Mouse (Mus musculus) neural tube, embryonic 13.5 days (tissue): ENCODE data around the gene Ncoa7. TPM values are rescaled to one million over a fixed set of nuclear protein-coding genes. Genes with fewer than 3 reads are reported as not detected.

Experiments used
- ATAC-seq: fragments of 200-750 bp; cut with Nextera tagmentation; 2 replicates; pipeline ENCODE4 v1.8.0; 2017; ENCODE audit warnings: low read depth, mild to moderate bottlenecking, moderate TSS enrichment, moderate library complexity
- H3K27ac ChIP-seq: fragments of 300-500 bp; sonication (generic); replicated peaks from 2 replicates; pipeline ENCODE4 v1.5.1; 2015; ENCODE audit warnings: moderate library complexity, mild to moderate bottlenecking, inconsistent platforms
- H3K27me3 ChIP-seq: fragments of 300-500 bp; sonication (generic); 2 replicates; pipeline ENCODE4 v1.6.1; 2015; ENCODE audit warnings: mild to moderate bottlenecking, inconsistent platforms
- H3K36me3 ChIP-seq: fragments of 300-500 bp; sonication (generic); 2 replicates; pipeline ENCODE4 v1.6.1; 2015; ENCODE audit warnings: mild to moderate bottlenecking, inconsistent platforms
- H3K4me1 ChIP-seq: fragments of 300-500 bp; sonication (generic); replicated peaks from 2 replicates; pipeline ENCODE4 v1.6.1; 2015; ENCODE audit warnings: inconsistent platforms
- H3K4me2 ChIP-seq: fragments of 300-500 bp; sonication (generic); 2 replicates; pipeline ENCODE4 v1.6.1; 2015; ENCODE audit warnings: inconsistent platforms, mild to moderate bottlenecking, moderate library complexity
- H3K4me3 ChIP-seq: fragments of 300-500 bp; sonication (generic); 2 replicates; pipeline ENCODE4 v1.5.1; 2015; ENCODE audit warnings: mild to moderate bottlenecking, inconsistent platforms
- H3K9ac ChIP-seq: fragments of 300-500 bp; sonication (generic); 2 replicates; pipeline ENCODE4 v1.6.1; 2015; ENCODE audit warnings: moderate library complexity, mild to moderate bottlenecking, inconsistent platforms
- H3K9me3 ChIP-seq: fragments of 300-500 bp; sonication (generic); 2 replicates; pipeline ENCODE4 v1.6.1; 2016; ENCODE audit warnings: inconsistent platforms
- WGBS: fragments of 180-500 bp; shearing (Covaris S2); methylation state at CpG from one replicate; pipeline ENCODE4 v1.1.7; 2015; 5-methylcytosine and 5-hydroxymethylcytosine counted together
- polyA plus RNA-seq: library from polyadenylated mRNA; unstranded; fragments of >200 nt; fragmentation: Nextera tagmentation; extraction: Ambion mirVana; gene quantifications from 2 replicates; pipeline ENCODE4 v1.2.1, GENCODE M21; 2015

Ncoa7 gene
- polyA plus RNA-seq, 1 experiment from 2014 or later = 16.1 TPM

- no peaks in the 10 kb centered on the region for H3K9me3 ChIP-seq
- no peak overlapping the region for H3K4me2 ChIP-seq
- no peaks in the 10 kb centered on the region for H3K27me3 ChIP-seq
- WGBS = 88% methylated on average over 5 of the region's 5 CpGs
- ATAC-seq = no peak; the same call in 1 of the 2 replicates
- no peaks in the 10 kb centered on the region for H3K36me3 ChIP-seq
- H3K4me1 ChIP-seq = no peaks in the 10 kb centered on the region
- no peak overlapping the region for H3K9ac ChIP-seq
- H3K4me3 ChIP-seq = no peak overlapping the region
- no peak overlapping the region for H3K27ac ChIP-seq
Measured at GRCm38 (mm10) chr10:30729157-30730096, 73.7 kb downstream of the Ncoa7 start.

GRCm38 (mm10) chr10:30723014-30723413 lies 80.1 kb downstream of the Ncoa7 start:
- Histone ChIP-seq H3K4me3 (no peak overlapping the region), H3K36me3 (0 out of 2 replicates have a peak, but pooled peaks cover 3% of the 10 kb centered on the region), H3K27me3 (no peaks in the 10 kb centered on the region), H3K9me3 (no peaks in the 10 kb centered on the region), H3K4me2 (no peak overlapping the region), H3K9ac (no peak overlapping the region), H3K27ac (no peak overlapping the region), H3K4me1 (no peaks in the 10 kb centered on the region)
- 96% methylated on average over 1 of the region's 1 CpGs for WGBS
- ATAC-seq = no peak

- no peak; the same call in 1 of the 2 replicates for ATAC-seq
- Histone ChIP-seq H3K9ac (no peak overlapping the region), H3K4me3 (no peak overlapping the region), H3K27me3 (no peaks in the 10 kb centered on the region), H3K4me2 (no peak overlapping the region), H3K9me3 (no peaks in the 10 kb centered on the region), H3K4me1 (no peaks in the 10 kb centered on the region), H3K27ac (no peak overlapping the region), H3K36me3 (0 out of 2 replicates have a peak, but pooled peaks cover 3% of the 10 kb centered on the region)
- 85% methylated on average over 3 of the region's 3 CpGs for WGBS
Measured at GRCm38 (mm10) chr10:30720556-30720955, 82.6 kb downstream of the Ncoa7 start.

DNA sequence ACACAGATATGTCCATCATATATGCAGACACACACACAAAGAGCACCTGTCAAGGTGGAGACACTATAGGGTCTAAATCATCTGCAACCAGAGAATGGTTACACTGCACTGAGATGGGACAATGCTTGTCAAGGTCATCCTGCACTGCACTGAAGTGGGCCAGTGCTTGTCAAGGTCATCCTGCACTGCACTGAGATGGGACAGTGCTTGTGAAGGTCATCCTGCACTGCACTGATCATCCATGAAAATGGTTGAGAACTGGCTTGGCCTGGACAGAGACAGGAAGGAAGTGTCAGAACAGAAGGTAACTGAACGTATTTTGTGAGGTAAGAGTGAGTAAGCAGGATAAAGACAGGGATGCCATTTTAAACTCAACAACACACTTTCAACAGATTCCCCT lies 83.2 kb downstream of the Ncoa7 start:
- Histone ChIP-seq H3K27me3 (no peaks in the 10 kb centered on the region), H3K4me1 (no peaks in the 10 kb centered on the region), H3K27ac (no peak overlapping the region), H3K4me3 (no peak overlapping the region), H3K9me3 (no peaks in the 10 kb centered on the region), H3K9ac (no peak overlapping the region), H3K4me2 (no peak overlapping the region), H3K36me3 (0 out of 2 replicates have a peak, but pooled peaks cover 3% of the 10 kb centered on the region)
- 82% methylated on average over 1 of the region's 1 CpGs for WGBS
- ATAC-seq = no peak

DNA sequence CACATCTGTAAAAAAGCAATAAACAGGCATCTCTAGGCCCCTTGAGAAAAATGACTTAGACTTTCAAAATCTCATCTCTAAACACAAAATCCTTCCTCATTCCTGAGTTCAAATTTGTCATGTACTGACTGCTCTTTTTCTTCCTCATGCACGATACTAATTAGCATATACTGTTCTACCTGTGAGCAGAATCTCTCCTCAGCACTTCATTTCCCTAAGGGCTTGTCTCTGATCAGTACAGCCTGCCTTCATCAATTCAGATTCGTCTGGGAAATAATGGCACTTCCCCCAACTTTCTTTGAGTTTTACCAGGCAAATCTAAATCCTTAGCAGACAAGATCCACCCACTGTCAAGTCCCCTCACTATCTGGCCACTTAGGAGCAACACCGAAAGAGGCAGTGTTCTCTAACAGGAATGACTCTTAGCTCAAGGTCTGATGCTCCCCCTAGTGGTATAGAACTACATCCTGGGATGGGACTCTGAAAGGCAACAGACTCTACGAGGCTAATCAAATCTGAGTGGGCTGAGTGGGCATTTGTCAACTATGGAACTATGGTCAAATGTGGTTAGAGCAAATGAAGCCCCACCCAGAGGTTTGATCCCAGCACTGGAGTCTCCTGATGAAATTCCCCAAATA lies 84.3 kb downstream of the Ncoa7 start:
- H3K4me1 ChIP-seq = no peaks in the 10 kb centered on the region
- no peaks in the 10 kb centered on the region for H3K27me3 ChIP-seq
- peak; percentile 83 for ATAC-seq
- H3K9me3 ChIP-seq = no peaks in the 10 kb centered on the region
- no peak overlapping the region for H3K9ac ChIP-seq
- WGBS = 29% methylated on average over 4 of the region's 4 CpGs
- no peak overlapping the region for H3K4me2 ChIP-seq
- H3K4me3 ChIP-seq = no peak overlapping the region
- H3K36me3 ChIP-seq = 0 out of 2 replicates have a peak, but pooled peaks cover 3% of the 10 kb centered on the region
- no peak overlapping the region for H3K27ac ChIP-seq

- H3K4me2 ChIP-seq = no peak overlapping the region
Measured at GRCm38 (mm10) chr10:30716171-30716570, 87.0 kb downstream of the Ncoa7 start.

GRCm38 (mm10) chr10:30712540-30712939 lies 90.6 kb downstream of the Ncoa7 start:
- Histone ChIP-seq H3K9me3 (no peaks in the 10 kb centered on the region), H3K27me3 (no peaks in the 10 kb centered on the region), H3K4me2 (no peak overlapping the region), H3K27ac (no peak overlapping the region), H3K9ac (no peak overlapping the region), H3K36me3 (no peaks in the 10 kb centered on the region), H3K4me1 (no peaks in the 10 kb centered on the region), H3K4me3 (no peak overlapping the region)
- no peak for ATAC-seq
- WGBS = 88% methylated on average over 1 of the region's 1 CpGs

More at GRCm38 (mm10) chr10:30716171-30716570, 87.0 kb downstream of the Ncoa7 start:
- no peak for ATAC-seq
- Histone ChIP-seq H3K4me3 (no peak overlapping the region), H3K9ac (no peak overlapping the region), H3K27ac (no peak overlapping the region), H3K4me1 (no peaks in the 10 kb centered on the region), H3K9me3 (no peaks in the 10 kb centered on the region), H3K27me3 (no peaks in the 10 kb centered on the region), H3K36me3 (0 out of 2 replicates have a peak, but pooled peaks cover 3% of the 10 kb centered on the region)

GRCm38 (mm10) chr10:30709846-30710403 lies 93.2 kb downstream of the Ncoa7 start:
- 90% methylated on average over 7 of the region's 7 CpGs for WGBS
- Histone ChIP-seq H3K4me3 (no peak overlapping the region), H3K4me2 (no peak overlapping the region), H3K27me3 (no peaks in the 10 kb centered on the region), H3K27ac (no peak overlapping the region), H3K9me3 (no peaks in the 10 kb centered on the region), H3K9ac (no peak overlapping the region), H3K36me3 (no peaks in the 10 kb centered on the region), H3K4me1 (no peaks in the 10 kb centered on the region)
- ATAC-seq = no peak

DNA sequence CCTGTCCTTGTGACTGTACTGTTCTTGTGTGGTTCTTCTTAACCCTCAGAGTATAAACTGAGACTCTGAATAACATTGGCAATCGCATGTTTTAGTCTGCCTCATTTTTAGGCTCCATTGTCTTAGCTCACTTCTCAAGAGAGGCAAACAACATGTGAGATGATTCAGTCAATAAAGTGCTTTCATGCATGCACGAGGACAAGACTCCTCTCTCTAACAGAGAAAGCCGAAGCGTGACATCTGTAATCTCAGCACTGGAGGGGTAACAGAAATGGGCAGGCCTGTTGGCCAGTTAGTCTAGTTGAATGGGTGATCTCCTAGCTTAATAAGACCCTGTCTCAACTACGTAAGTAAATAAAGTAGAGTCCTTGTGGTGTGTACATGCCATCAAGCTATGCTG lies 95.1 kb downstream of the Ncoa7 start:
- Histone ChIP-seq H3K4me2 (no peak overlapping the region), H3K9ac (no peak overlapping the region), H3K27ac (no peak overlapping the region), H3K36me3 (no peaks in the 10 kb centered on the region), H3K4me1 (no peaks in the 10 kb centered on the region), H3K27me3 (no peaks in the 10 kb centered on the region), H3K9me3 (no peaks in the 10 kb centered on the region), H3K4me3 (no peak overlapping the region)
- WGBS = 68% methylated on average over 5 of the region's 5 CpGs
- ATAC-seq = no peak

- Histone ChIP-seq H3K9me3 (no peaks in the 10 kb centered on the region), H3K4me1 (no peaks in the 10 kb centered on the region), H3K9ac (no peak overlapping the region), H3K4me3 (no peak overlapping the region), H3K36me3 (peaks cover 3% of the 10 kb centered on the region; the same call in 1 of the 2 replicates), H3K27me3 (no peaks in the 10 kb centered on the region), H3K27ac (no peak overlapping the region), H3K4me2 (no peak overlapping the region)
- 94% methylated on average over 1 of the region's 1 CpGs for WGBS
- ATAC-seq = no peak
Measured at GRCm38 (mm10) chr10:30702663-30703062, 100.5 kb downstream of the Ncoa7 start.

DNA sequence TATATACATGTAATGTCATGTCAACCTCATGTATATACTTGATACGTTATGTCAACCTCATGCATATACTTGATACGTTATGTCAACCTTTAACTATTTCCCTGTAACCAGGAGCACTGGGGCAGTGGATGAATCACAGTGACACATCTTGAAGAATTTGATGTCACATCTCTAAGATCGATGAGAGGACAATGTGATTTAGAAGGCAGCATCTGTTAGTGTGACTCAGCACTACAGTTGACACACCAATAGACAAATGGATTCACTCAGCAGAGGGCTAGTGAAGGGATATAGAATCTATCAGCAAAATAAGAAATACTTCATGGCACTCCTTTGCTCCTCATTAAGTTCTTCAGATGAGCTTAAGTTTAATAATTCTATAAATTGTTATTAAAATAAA lies 116.3 kb downstream of the Ncoa7 start:
- no peak overlapping the region for H3K4me3 ChIP-seq
- no peak overlapping the region for H3K4me2 ChIP-seq
- no peak for ATAC-seq
- H3K4me1 ChIP-seq = no peaks in the 10 kb centered on the region
- no peaks in the 10 kb centered on the region for H3K27me3 ChIP-seq
- peaks cover 21% of the 10 kb centered on the region for H3K36me3 ChIP-seq
- WGBS = 96% methylated on average over 3 of the region's 3 CpGs
- H3K9me3 ChIP-seq = no peaks in the 10 kb centered on the region
- H3K27ac ChIP-seq = no peak overlapping the region
- no peak overlapping the region for H3K9ac ChIP-seq

DNA sequence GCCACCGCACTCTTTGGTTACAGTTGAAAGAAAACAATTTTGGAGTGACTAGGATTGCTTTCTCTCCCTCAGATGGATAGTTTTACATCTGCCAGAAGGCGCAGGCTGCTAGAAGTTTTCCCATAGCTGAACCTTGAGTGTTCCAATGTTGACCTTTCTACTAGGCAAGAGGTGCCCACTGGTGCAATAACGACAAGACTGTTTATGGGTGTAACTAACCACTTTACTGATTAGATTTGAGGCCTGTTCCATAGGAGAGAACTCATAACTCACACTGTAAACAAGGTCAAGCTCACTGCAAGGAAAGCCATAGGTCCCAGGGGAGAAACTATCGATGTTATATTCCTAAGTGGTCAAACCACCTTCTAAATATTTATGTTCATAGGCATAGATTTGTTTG lies 119.7 kb downstream of the Ncoa7 start:
- H3K9ac ChIP-seq = no peak overlapping the region
- H3K4me2 ChIP-seq = no peak overlapping the region
- no peaks in the 10 kb centered on the region for H3K27me3 ChIP-seq
- WGBS = 93% methylated on average over 4 of the region's 4 CpGs
- ATAC-seq = no peak
- no peak overlapping the region for H3K4me3 ChIP-seq
- peaks cover 2% of the 10 kb centered on the region; the same call in 1 of the 2 replicates for H3K36me3 ChIP-seq
- no peaks in the 10 kb centered on the region for H3K9me3 ChIP-seq
- H3K27ac ChIP-seq = no peak overlapping the region
- H3K4me1 ChIP-seq = no peaks in the 10 kb centered on the region
